Mouse (Mus musculus): ENCODE results near the gene Fopnl.

The Fopnl gene

GRCm38 (mm10) chr16:14316884-14317876 is at the start of gene Fopnl:
Gene Fopnl (minus strand): TSS chr16:14317405.
- DNase-seq: peak; percentile 98

- DNase-seq: no peak
Observed at GRCm38 (mm10) chr16:14366017-14366416, 48.8 kb upstream of the Fopnl start.

- DNase-seq: no peak
Observed at GRCm38 (mm10) chr16:14365457-14365856, 48.3 kb upstream of the Fopnl start.

- no peak for DNase-seq
Observed at GRCm38 (mm10) chr16:14364066-14364465, 46.9 kb upstream of the Fopnl start.

- no peak for DNase-seq
Observed at GRCm38 (mm10) chr16:14363496-14363895, 46.3 kb upstream of the Fopnl start.

GRCm38 (mm10) chr16:14362099-14362820 is 45.1 kb upstream of the Fopnl start:
- DNase-seq: peak; percentile 27

GRCm38 (mm10) chr16:14361362-14362098 is 44.3 kb upstream of the Fopnl start, which contains the start of gene Abcc1:
Gene Abcc1 (plus strand): TSS chr16:14361558.
- peak; percentile 89 for DNase-seq

- no peak for DNase-seq
Observed at GRCm38 (mm10) chr16:14360931-14361330, 43.7 kb upstream of the Fopnl start.

- no peak for DNase-seq
Observed at GRCm38 (mm10) chr16:14358531-14358930, 41.3 kb upstream of the Fopnl start.

GRCm38 (mm10) chr16:14357859-14358258 is 40.7 kb upstream of the Fopnl start:
- no peak for DNase-seq

- DNase-seq: no peak
Observed at GRCm38 (mm10) chr16:14352663-14353062, 35.5 kb upstream of the Fopnl start.

GRCm38 (mm10) chr16:14352234-14352633 is 35.0 kb upstream of the Fopnl start:
- no peak for DNase-seq

GRCm38 (mm10) chr16:14351571-14351970 is 34.4 kb upstream of the Fopnl start:
- DNase-seq: no peak

GRCm38 (mm10) chr16:14344967-14345366 is 27.8 kb upstream of the Fopnl start:
- no peak for DNase-seq

- no peak for DNase-seq
Observed at GRCm38 (mm10) chr16:14328156-14328555, 11.0 kb upstream of the Fopnl start.

- DNase-seq: no peak
Observed at GRCm38 (mm10) chr16:14320494-14320893, 3.3 kb upstream of the Fopnl start.

GRCm38 (mm10) chr16:14319681-14320080 is 2.5 kb upstream of the Fopnl start:
- no peak for DNase-seq

- DNase-seq: no peak
Observed at GRCm38 (mm10) chr16:14312914-14313313, 4.3 kb downstream of the Fopnl start.

GRCm38 (mm10) chr16:14311371-14311770 is 5.8 kb downstream of the Fopnl start:
- DNase-seq: peak; percentile 52

GRCm38 (mm10) chr16:14309833-14310232 is 7.4 kb downstream of the Fopnl start:
- no peak for DNase-seq

GRCm38 (mm10) chr16:14308245-14309073 is 8.7 kb downstream of the Fopnl start:
- DNase-seq: no peak

GRCm38 (mm10) chr16:14307373-14307772 is 9.8 kb downstream of the Fopnl start:
- DNase-seq: no peak

All from retina, postnatal 1 day (tissue).